Mouse (Mus musculus) liver, adult (tissue): ENCODE data around the gene Natd1.

Experiments
- GATA4 ChIP-seq: IDR thresholded peaks from 2 replicates; pipeline ENCODE4 v1.6.1; 2014; ENCODE audit warnings: mild to moderate bottlenecking, low read length; ENCODE audit not compliant: insufficient replicate concordance

Gene Natd1

DNA sequence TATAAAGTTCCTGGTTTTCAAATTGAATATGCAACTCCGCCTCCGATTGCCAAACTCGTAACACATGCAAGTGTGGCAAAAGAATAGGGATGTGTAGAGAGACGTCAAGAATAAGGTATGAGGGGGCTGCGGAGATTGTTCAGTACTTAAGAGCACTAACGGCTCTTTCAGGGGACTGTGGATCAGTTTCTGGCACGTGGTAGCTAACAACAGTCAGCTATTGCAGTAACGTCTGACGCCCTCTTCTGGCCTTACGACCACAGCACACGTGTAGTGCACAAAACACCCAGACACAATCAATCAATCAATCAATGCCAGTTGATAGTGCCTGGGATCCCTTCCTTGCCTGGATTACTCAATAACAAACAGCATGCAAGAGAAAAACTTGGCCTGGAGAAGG lies 35.1 kb downstream of the Natd1 start:
- TF ChIP-seq GATA4: no peak

DNA sequence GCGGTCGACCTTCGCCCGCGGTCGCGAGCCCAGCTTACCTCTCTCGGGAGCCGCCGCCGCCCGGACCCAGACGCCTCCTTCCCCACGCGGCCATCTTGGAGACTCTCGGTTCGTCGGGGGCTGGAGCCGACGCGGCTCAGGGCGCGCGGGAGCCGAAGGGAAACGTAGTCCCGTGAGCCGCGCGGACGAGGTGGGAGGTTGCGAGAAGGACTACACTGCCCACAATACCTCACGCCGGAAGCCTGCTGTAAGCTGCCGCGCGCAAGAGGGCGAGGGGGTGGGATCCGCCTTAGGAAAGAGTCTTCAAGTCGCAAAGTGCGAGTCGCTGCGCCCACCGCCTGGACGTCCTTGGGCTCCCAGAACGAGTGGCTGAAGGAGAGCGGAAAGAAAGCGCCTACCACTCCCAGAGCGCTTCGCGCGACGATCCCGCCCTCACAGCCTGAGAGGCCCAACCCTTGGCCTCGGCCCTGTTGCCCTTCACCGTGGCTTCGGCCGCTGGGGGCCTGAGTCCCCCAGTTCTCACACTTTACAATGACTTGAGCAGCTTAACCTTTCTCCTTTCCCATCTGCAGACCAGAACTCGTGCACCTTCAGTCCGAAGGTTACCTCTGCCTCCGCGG lies 35.8 kb downstream of the Natd1 start, which contains the start of gene Tmem11:
Tmem11 (minus strand) TSS at position 598 of the 620 bp plus-strand sequence.
- no peak for TF ChIP-seq GATA4

DNA sequence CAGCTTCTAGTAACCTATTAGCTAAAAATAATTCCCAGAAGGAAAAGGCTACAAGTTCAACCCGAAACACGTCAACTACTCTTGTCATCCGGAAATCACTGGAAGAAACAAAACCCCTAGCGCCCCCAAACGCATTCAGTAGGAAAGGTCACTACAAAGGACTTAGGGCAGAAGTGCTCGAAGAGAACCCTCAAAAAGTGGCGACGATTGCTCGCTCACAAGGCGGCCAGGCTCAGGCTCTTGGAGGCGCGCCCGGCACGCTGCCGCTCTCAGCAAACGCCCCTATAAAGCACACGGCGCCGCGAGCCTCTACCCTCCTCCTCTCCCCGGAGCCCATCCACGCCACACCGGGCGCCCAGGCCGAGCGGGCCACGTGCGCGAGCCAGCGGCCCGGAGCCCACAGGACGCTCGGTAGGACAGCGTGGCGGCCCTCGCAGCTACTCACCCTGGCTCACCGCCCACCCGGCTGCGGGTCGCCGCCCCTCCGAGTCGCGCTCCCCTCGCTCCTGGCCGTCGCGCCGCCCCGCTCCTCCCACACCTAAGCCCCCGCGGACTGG lies 36.4 kb downstream of the Natd1 start:
- TF ChIP-seq GATA4: no peak

DNA sequence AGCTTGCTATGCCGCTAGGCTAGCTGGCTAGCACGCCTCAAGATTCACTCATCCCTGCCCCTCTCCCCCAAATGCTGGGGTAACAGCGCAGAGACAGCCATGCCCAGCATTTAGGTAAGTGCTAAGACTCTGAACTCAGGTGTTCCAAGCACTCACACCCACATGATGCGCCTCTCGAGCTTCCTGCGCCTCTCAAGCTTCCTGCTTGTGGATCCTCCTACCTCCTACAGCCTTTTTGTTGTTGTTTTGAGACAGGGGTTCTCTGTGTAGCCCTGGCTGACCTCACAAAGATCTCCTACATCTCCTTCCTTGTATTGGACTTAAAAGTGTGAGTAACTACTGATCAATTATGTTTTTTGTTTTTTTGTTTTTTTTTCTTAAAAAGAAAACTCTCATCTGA lies 41.4 kb downstream of the Natd1 start:
- no peak for TF ChIP-seq GATA4

DNA sequence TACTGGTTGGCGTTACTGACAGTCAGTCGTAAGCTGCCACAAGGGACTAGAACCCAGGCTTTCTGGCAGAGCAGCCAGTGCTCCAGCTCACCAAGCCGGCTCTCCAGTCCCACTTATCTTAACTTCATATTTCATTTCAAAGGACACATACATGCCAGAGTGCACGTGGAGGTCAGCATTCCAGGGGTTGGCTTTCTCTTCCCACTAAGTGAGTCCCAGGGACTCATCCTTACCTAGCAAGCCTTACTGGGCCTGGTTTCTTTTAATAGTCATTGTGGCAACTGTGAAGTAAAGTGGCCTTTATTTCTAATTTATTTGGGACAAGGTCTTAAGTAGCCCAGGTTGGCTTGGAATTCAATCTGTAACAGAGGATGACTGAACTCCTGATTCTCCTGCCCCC lies 43.1 kb downstream of the Natd1 start:
- no peak for TF ChIP-seq GATA4

DNA sequence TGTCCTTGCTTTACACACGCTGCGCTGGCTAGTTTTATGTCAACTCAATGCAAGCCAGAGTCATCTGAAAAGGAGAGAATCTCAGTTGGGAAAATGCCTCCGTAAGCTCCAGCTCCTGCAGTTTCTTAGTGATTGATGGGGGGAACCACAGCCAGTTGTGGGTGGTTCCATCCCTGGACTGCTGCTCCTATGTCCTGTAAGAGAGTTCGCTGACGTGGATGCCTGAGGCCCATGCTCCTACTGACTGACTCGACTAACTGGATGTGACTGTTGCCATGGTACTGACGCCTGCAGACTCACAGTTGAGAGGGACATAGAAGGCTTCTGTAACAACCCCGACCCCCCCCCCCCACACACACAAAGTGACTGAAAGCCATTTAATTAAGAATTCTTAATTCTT lies 46.6 kb downstream of the Natd1 start:
- TF ChIP-seq GATA4: no peak

DNA sequence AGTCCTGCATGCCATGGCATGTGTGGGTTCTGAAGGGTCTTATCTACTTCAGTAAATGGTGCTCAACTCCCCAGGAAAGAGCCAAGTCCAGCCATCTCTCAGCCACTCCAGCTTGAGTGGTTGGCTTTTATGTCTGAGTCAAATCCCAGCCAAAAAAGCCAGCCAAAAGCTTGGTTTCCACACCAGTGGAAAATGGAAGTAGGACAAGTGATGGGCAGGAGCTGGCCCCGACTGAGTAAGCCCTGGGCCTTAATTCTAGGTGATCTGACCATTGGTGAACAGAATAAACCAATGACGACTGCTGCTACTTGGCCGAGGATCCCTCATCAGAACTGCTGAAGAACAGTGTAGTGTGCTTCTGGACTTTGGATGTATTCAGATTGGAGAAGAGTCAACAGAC lies 47.1 kb downstream of the Natd1 start:
- no peak for TF ChIP-seq GATA4

DNA sequence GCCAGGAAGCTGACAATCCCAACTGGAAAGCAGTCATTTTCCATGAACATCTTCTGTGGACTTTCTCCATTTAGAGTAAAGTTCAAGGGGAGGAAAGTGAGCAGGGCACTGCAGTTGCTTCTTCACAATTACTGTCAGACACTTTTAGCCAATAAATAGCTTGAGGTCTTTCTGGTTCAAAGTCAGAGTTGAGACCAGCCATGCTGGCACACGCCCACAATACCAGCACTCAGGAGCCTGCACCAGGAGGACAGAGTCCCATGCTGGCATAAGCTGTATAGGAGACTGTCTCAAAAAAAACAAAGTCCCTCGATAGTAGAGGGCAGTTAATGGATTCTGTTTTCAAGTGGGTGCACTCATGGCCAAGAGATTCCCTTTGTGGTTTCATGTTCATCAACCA lies 48.5 kb downstream of the Natd1 start:
- no peak for TF ChIP-seq GATA4

DNA sequence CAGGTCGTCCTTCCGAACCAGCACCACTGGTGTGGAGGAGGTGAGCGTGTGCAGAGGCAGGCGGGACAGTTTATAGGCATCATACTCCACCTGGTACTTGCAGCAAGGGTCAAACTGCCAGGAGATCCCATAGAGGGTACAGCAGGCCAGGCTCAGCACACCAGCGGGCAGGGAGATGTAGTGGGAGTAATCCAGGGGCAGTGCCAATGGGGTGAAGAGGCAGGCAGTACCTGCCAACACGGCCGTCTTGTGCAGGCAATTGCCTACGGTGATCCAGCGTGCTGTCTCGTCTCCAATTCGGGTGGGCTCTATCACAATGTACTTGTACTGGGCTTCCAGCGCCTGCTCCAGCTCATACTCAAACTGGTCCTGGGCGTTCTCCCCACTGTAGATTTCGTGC lies 49.6 kb downstream of the Natd1 start:
- TF ChIP-seq GATA4: no peak

DNA sequence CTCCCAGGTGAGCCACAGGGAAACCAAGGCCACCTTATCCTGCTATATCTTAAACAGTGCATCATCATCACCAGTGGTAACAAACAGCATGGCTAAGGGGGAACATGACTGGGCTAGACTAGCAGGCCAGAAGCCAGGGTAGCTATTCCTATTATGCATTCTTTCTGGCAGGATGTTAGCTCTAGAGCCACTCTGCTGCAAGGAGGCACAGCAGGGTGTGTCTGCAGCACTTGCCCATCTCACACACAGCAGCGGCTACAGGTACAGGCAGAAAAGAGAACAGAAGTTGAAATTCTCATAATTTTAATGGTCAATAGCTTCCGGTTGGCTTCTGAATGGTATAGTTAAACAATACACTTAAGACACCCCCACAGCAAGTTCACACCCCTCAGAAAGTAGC lies 50.4 kb downstream of the Natd1 start:
- TF ChIP-seq GATA4: no peak

DNA sequence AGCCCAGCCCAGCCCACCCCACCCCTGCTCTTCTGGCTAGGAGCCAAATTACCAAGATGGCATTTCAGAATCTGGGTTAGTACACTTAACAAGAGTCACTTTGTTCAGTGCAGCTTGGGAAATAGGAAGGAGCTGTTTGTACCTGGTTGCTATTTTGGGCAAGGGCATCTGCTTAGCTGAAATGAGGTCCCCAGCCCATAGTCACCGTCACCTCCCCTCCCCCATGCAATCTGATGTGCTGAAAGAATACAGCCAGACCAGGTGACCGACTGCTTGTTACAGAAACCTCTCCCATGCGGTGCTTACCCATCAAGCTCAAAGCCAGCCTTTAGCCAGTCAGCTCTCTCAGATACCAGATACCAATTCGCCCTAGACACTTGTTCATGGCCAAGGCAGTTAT lies 51.4 kb downstream of the Natd1 start:
- no peak for TF ChIP-seq GATA4

DNA sequence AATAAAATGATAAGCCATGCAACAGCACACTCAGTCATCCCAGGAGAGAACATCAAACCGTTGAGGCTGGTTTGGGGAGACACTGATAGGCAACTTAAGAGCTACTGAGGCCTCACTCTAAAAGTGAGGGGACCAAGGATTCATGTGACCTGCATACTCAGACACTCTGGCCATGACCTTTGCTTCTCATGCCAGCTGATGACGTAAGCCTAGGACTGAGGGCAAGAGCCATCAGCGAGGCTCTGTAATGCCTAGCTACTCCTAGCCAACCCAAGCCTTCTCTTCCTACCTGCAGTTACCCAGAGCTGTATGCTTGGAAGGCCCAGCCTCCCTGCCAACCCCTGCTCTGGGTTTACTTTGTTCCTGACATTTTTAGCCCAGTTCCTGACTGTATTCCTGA lies 52.6 kb downstream of the Natd1 start:
- TF ChIP-seq GATA4: no peak

DNA sequence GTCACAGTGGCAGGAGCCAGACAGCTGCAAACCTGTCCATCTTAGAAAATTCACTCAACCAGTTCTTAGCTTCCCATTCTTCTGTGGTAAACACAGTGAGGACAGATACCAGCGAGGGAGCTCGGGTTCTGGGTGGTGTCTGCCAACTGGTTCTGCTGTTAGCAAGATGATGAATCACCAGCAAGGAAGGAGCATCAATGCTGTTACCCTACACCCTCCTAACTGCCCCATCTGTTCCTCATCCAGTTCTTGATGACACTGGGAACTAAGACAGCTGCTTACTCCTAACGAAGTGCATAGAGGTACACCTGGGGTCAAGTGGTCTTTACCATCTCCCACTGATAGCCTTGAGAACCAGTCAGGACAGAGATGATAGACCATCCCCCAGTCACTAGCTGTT lies 58.0 kb downstream of the Natd1 start:
- TF ChIP-seq GATA4: no peak
